Mouse (Mus musculus) small intestine, adult 2 months (tissue): ENCODE results near the gene Igsf11.

ENCODE experiments used
- CTCF ChIP-seq: fragments of 200-500 bp; IDR thresholded peaks from 2 replicates; pipeline ENCODE4 v1.5.1; 2012; ENCODE audit warnings: low read depth, mild to moderate bottlenecking, control low read depth, inconsistent platforms, low read length, moderate library complexity, mixed read lengths; ENCODE audit not compliant: insufficient replicate concordance, insufficient read length; ENCODE audit errors: extremely low read depth
- POLR2A ChIP-seq: fragments of 200-500 bp; IDR thresholded peaks from 2 replicates; pipeline ENCODE4 v1.6.1; 2012; ENCODE audit warnings: low read depth, mild to moderate bottlenecking, control low read depth, inconsistent platforms, low read length, moderate library complexity

GRCm38 (mm10) chr16:38916885-38917284 lies 24.4 kb downstream of the Igsf11 start:
- TF ChIP-seq CTCF (no peak), POLR2A (no peak)
